ENCODE assay signal across 13 mouse cellular contexts in the genomic region with DNA sequence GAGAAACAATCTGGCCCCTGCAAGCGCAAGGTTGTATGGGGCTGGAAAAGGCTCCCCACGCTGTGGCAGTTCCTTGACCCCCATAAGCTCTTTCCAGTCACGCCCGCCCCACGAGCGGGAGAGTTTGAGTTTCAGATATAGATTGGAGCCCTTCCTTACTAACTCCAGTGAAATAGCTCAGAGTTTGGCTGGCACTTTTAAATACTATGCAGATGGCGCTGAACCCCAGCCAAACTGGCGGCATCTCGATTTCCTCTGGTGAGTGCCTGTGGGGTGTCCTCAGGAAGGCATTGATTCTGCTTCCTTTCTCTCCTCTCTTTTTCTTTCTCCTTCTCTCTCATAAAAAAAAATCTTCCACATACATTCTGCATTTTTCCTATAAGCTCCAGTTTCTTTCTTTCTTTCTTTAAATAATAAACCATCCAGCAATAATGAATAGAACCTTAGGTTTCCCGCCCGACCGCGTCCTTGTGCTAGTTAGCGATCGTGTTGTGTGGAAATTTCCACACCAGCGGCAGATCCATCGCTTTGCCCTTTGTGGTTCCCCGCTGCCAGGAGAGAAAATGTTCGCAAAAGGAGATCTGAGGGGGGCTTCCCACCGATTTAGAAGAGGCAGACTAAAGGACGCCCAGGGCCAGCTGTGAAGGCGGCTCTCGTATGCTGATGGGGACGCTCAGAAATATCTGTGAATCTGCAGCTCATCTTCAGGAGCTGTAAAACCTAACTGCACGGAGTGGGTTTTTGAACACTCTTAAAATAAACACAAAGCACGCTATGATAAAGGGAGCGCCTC.
DNase-seq lines count a peak whose midpoint lies in the region; ATAC-seq and TF ChIP-seq lines count a peak whose summit lies in the region.
"Had no signal": no experiment of that assay in that cellular context is flagged by ENCODE, and none has a peak within 500 bp of the region (broad histone marks: within the 10 kb centered on the region; RNA-seq: fewer than 3 reads in every experiment).

No protein-coding gene starts in this region.

- intact Hi-C loops in left cerebral cortex, postnatal 14 days (cut with DNase I), result no loop called here

- no peak overlapping the region for H3K9ac ChIP-seq in kidney, embryonic 15.5 days
- H3K9ac ChIP-seq: embryonic facial prominence, embryonic 13.5 days; heart, embryonic 12.5 days had no signal

- H3K27me3 ChIP-seq in cerebellum, adult 2 months (ENCODE audit: control insufficient read depth, insufficient read depth, low read length), result no peaks in the 10 kb centered on the region
- H3K27me3 ChIP-seq in kidney, embryonic 15.5 days, result no peaks in the 10 kb centered on the region
- H3K27me3 ChIP-seq: embryonic facial prominence, embryonic 13.5 days; heart, embryonic 12.5 days had no signal

- ATAC-seq in kidney, embryonic 15.5 days (replicated peaks; ENCODE audit: low FRiP score), result no peak

- no peaks in the 10 kb centered on the region for H3K36me3 ChIP-seq in kidney, embryonic 15.5 days
- H3K36me3 ChIP-seq: embryonic facial prominence, embryonic 13.5 days; heart, embryonic 12.5 days had no signal

- no peak overlapping the region for H3K4me2 ChIP-seq in kidney, embryonic 15.5 days
- H3K4me2 ChIP-seq: embryonic facial prominence, embryonic 13.5 days; heart, embryonic 12.5 days had no signal

- no peak overlapping the region for H3K27ac ChIP-seq in cerebellum, adult 2 months (ENCODE audit: insufficient read depth, low read length)
- no peak overlapping the region for H3K27ac ChIP-seq in kidney, embryonic 15.5 days
- H3K27ac ChIP-seq: embryonic facial prominence, embryonic 13.5 days had no signal

- no peaks in the 10 kb centered on the region for H3K9me3 ChIP-seq in kidney, embryonic 15.5 days (replicated peaks)
- H3K9me3 ChIP-seq: embryonic facial prominence, embryonic 13.5 days had no signal

- TF ChIP-seq POLR2A in cerebellum, adult 2 months (IDR thresholded peaks at IDR 0.05; ENCODE audit: borderline replicate concordance, insufficient read depth, low read length), result no peak

- peak; percentile 52 for DNase-seq in brain, embryonic 18.5 days (ENCODE audit: low read depth, low spot score)
- DNase-seq in cerebellum, adult 2 months, result peak; percentile 85 to 86
- DNase-seq in frontal cortex, postnatal 36 days (ENCODE audit: low spot score in 2 of 2), result peak; percentile 82 to 90
- peak; percentile 77 to 80 for DNase-seq in left cerebral cortex, postnatal 14 days (ENCODE audit: low spot score in 2 of 2)
- DNase-seq in B cell, adult 2 months, result no peak
- no peak for DNase-seq in embryo, embryonic 10 days (ENCODE audit: low spot score)
- no peak for DNase-seq in yolk sac, embryonic 10.5 days (ENCODE audit: low spot score)
- DNase-seq: adrenal gland, adult 8-10 months; kidney, adult 11 months; liver had no signal

- H3K4me1 ChIP-seq in cerebellum, adult 2 months (ENCODE audit: control insufficient read depth, insufficient read depth, low read length), result no peaks in the 10 kb centered on the region; the same call in 1 of the 2 replicates
- H3K4me1 ChIP-seq in kidney, embryonic 15.5 days, result no peaks in the 10 kb centered on the region
- H3K4me1 ChIP-seq: embryonic facial prominence, embryonic 13.5 days; heart, embryonic 12.5 days had no signal

- H3K4me3 ChIP-seq in cerebellum, adult 2 months (replicated peaks; ENCODE audit: insufficient read depth, low read depth, low read length), result peak overlapping the region; percentile 74
- H3K4me3 ChIP-seq in kidney, embryonic 15.5 days (replicated peaks), result no peak overlapping the region
- H3K4me3 ChIP-seq: embryonic facial prominence, embryonic 13.5 days; heart, embryonic 12.5 days had no signal

- WGBS in cerebellum, adult 2 months, result 17% methylated on average over 27 of the region's 27 CpGs
- 89% methylated on average over 27 of the region's 27 CpGs for WGBS in kidney, embryonic 15.5 days

- TF ChIP-seq CTCF in cerebellum, adult 2 months (IDR thresholded peaks at IDR 0.05; ENCODE audit: borderline replicate concordance, insufficient read depth, low read depth, low read length), result no peak

Comparison
In these comparisons a context has a peak if more than half of its experiments do, and no peak if none do; other contexts are left out.
1. DNase-seq: peak in brain, embryonic 18.5 days (single experiment), cerebellum, adult 2 months (2 of 2), frontal cortex, postnatal 36 days (2 of 2) and left cerebral cortex, postnatal 14 days (2 of 2); none in B cell, adult 2 months (0 of 2), embryo, embryonic 10 days (single experiment) and yolk sac, embryonic 10.5 days (single experiment).